Mouse (Mus musculus): ENCODE data around the gene Arel1. TPM values are rescaled to one million over a fixed set of nuclear protein-coding genes. Genes with fewer than 3 reads are reported as not detected.
A peak's percentile ranks its signal among the peaks of the same experiment; 100 is the strongest.

Gene Arel1
- polyA plus RNA-seq, 1 experiment from 2014 or later, result 13.5 TPM

DNA sequence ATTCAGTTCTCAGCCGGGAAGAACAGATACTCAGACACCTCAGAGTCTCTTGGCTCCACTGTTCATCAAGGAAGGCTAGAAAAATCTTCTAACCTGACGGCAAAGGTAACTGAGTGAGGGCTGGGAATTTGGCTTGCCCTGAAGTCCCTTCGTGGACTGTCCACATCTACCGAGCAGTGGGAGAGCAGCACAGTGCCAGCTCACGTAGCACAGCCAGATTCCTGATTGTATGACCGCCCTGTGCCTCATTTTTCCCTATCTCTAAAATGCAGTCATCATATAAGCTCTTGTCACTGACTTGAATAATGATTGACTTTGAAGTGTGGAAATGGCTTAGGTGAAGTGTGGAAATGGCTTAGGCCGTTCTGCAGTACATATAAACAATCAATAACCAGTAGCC, 66.3 kb downstream of the Arel1 start:
- H3K27me3 ChIP-seq (replicated peaks; ENCODE audit: control insufficient read depth, insufficient read depth, low read length), result no peaks in the 10 kb centered on the region
- no peak for DNase-seq (ENCODE audit: low spot score)
- H3K27ac ChIP-seq (ENCODE audit: low read depth), result no peak overlapping the region
- no peak for ATAC-seq (replicated peaks; ENCODE audit: low FRiP score, low TSS enrichment, low read depth)
- H3K9ac ChIP-seq (ENCODE audit: low read length), result no peak overlapping the region
- WGBS, result 67% methylated on average over 7 of the region's 7 CpGs
- peaks cover 4% of the 10 kb centered on the region for H3K4me1 ChIP-seq (replicated peaks; ENCODE audit: control insufficient read depth, insufficient read depth, low read length)
- no peaks in the 10 kb centered on the region for H3K36me3 ChIP-seq (ENCODE audit: control insufficient read depth, insufficient read depth, low read length)
- no peaks in the 10 kb centered on the region for H3K9me3 ChIP-seq (ENCODE audit: control insufficient read depth, low read length)
- no peak overlapping the region for H3K4me3 ChIP-seq (ENCODE audit: low read depth, low read length)
- H3K4me2 ChIP-seq (ENCODE audit: low read length), result no peak overlapping the region

DNA sequence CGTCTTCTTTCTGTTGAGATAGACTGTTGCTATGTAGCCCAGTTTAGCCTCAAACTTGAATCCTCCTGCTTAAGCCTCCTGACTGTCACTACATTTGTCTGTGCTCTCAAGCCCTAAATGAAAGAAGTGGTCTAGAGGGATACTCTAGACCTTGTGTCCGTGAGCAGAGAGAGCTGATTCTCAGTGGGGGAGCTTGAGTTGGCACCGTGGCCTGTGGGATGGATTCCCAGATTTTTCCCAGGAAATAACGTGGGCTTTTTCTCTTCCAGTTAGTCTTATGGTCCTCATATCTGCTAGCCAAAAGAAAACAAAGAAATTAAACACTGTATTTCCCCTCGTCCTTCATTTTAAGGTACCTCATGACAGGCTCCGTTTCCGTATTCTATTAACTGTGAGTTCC, 70.4 kb downstream of the Arel1 start:
- H3K36me3 ChIP-seq (ENCODE audit: control insufficient read depth, insufficient read depth, low read length), result no peaks in the 10 kb centered on the region
- H3K4me2 ChIP-seq (ENCODE audit: low read length), result no peak overlapping the region
- no peak overlapping the region for H3K4me3 ChIP-seq (ENCODE audit: low read depth, low read length)
- ATAC-seq (replicated peaks; ENCODE audit: low FRiP score, low TSS enrichment, low read depth) (no peak), DNase-seq (ENCODE audit: low spot score) (no peak)
- H3K9ac ChIP-seq (ENCODE audit: low read length), result no peak overlapping the region
- no peaks in the 10 kb centered on the region for H3K27me3 ChIP-seq (replicated peaks; ENCODE audit: control insufficient read depth, insufficient read depth, low read length)
- H3K9me3 ChIP-seq (ENCODE audit: control insufficient read depth, low read length), result no peaks in the 10 kb centered on the region
- H3K27ac ChIP-seq (ENCODE audit: low read depth), result no peak overlapping the region
- peaks cover 5% of the 10 kb centered on the region; the same call in 1 of the 2 replicates for H3K4me1 ChIP-seq (replicated peaks; ENCODE audit: control insufficient read depth, insufficient read depth, low read length)
- WGBS, result 83% methylated on average over 7 of the region's 7 CpGs

DNA sequence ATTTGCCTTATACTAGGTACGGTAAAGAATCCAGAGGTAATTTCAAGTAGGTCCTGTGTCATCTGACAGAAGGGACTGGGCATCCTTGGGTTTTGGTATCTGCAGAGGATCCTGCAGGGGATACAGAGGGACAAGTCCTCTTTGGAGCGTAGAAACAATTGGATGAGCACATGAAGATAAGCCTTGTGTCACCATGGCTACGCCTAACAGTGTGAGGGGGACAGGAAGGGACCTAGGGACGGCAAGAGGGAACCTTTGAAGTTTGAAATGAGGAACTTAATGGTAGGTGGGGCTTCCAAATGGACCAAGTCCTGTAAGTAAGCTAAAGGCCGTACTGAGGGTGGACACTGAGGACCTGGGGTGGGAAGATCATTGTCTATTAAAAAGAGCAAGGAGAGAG, 73.4 kb downstream of the Arel1 start:
- no peaks in the 10 kb centered on the region for H3K36me3 ChIP-seq (ENCODE audit: control insufficient read depth, insufficient read depth, low read length)
- H3K27ac ChIP-seq (ENCODE audit: low read depth), result no peak overlapping the region
- no peak overlapping the region for H3K4me3 ChIP-seq (ENCODE audit: low read depth, low read length)
- H3K4me1 ChIP-seq (replicated peaks; ENCODE audit: control insufficient read depth, insufficient read depth, low read length), result peaks cover 5% of the 10 kb centered on the region; the same call in 1 of the 2 replicates
- no peak overlapping the region for H3K9ac ChIP-seq (ENCODE audit: low read length)
- DNase-seq (ENCODE audit: low spot score) (no peak), ATAC-seq (replicated peaks; ENCODE audit: low FRiP score, low TSS enrichment, low read depth) (no peak)
- 80% methylated on average over 5 of the region's 5 CpGs for WGBS
- no peak overlapping the region for H3K4me2 ChIP-seq (ENCODE audit: low read length)
- H3K27me3 ChIP-seq (replicated peaks; ENCODE audit: control insufficient read depth, insufficient read depth, low read length), result no peaks in the 10 kb centered on the region
- H3K9me3 ChIP-seq (ENCODE audit: control insufficient read depth, low read length), result no peaks in the 10 kb centered on the region

- DNase-seq (ENCODE audit: low spot score), result no peak
- no peak overlapping the region for H3K4me2 ChIP-seq (ENCODE audit: low read length)
- H3K4me1 ChIP-seq (replicated peaks; ENCODE audit: control insufficient read depth, insufficient read depth, low read length), result peaks cover 5% of the 10 kb centered on the region; the same call in 1 of the 2 replicates
- H3K9me3 ChIP-seq (ENCODE audit: control insufficient read depth, low read length), result no peaks in the 10 kb centered on the region
- peak; percentile 50; the same call in 1 of the 2 replicates for ATAC-seq (replicated peaks; ENCODE audit: low FRiP score, low TSS enrichment, low read depth)
- H3K36me3 ChIP-seq (ENCODE audit: control insufficient read depth, insufficient read depth, low read length), result no peaks in the 10 kb centered on the region
- H3K27ac ChIP-seq (ENCODE audit: low read depth), result no peak overlapping the region
- WGBS, result 43% methylated on average over 6 of the region's 6 CpGs
- H3K27me3 ChIP-seq (replicated peaks; ENCODE audit: control insufficient read depth, insufficient read depth, low read length), result no peaks in the 10 kb centered on the region
- H3K4me3 ChIP-seq (ENCODE audit: low read depth, low read length), result no peak overlapping the region
- H3K9ac ChIP-seq (ENCODE audit: low read length), result no peak overlapping the region
Observed at GRCm38 (mm10) chr12:84896235-84896634, 74.5 kb downstream of the Arel1 start.

GRCm38 (mm10) chr12:84893648-84894628, 76.8 kb downstream of the Arel1 start:
- no peaks in the 10 kb centered on the region for H3K27me3 ChIP-seq (replicated peaks; ENCODE audit: control insufficient read depth, insufficient read depth, low read length)
- no peak overlapping the region for H3K4me2 ChIP-seq (ENCODE audit: low read length)
- H3K9ac ChIP-seq (ENCODE audit: low read length), result no peak overlapping the region
- H3K36me3 ChIP-seq (ENCODE audit: control insufficient read depth, insufficient read depth, low read length), result no peaks in the 10 kb centered on the region
- no peak overlapping the region for H3K27ac ChIP-seq (ENCODE audit: low read depth)
- H3K4me3 ChIP-seq (ENCODE audit: low read depth, low read length), result no peak overlapping the region
- ATAC-seq (replicated peaks; ENCODE audit: low FRiP score, low TSS enrichment, low read depth) (no peak), DNase-seq (ENCODE audit: low spot score) (no peak)
- peaks cover 5% of the 10 kb centered on the region; the same call in 1 of the 2 replicates for H3K4me1 ChIP-seq (replicated peaks; ENCODE audit: control insufficient read depth, insufficient read depth, low read length)
- WGBS, result 31% methylated on average over 9 of the region's 9 CpGs
- no peaks in the 10 kb centered on the region for H3K9me3 ChIP-seq (ENCODE audit: control insufficient read depth, low read length)

GRCm38 (mm10) chr12:84890289-84890688, 80.4 kb downstream of the Arel1 start:
- Histone ChIP-seq H3K4me1 (replicated peaks; ENCODE audit: control insufficient read depth, insufficient read depth, low read length) (no peaks in the 10 kb centered on the region), H3K4me3 (ENCODE audit: low read depth, low read length) (no peak overlapping the region), H3K27ac (ENCODE audit: low read depth) (no peak overlapping the region), H3K27me3 (replicated peaks; ENCODE audit: control insufficient read depth, insufficient read depth, low read length) (no peaks in the 10 kb centered on the region), H3K9me3 (ENCODE audit: control insufficient read depth, low read length) (no peaks in the 10 kb centered on the region), H3K4me2 (ENCODE audit: low read length) (no peak overlapping the region), H3K36me3 (ENCODE audit: control insufficient read depth, insufficient read depth, low read length) (no peaks in the 10 kb centered on the region), H3K9ac (ENCODE audit: low read length) (no peak overlapping the region)
- DNase-seq (ENCODE audit: low spot score) (no peak), ATAC-seq (replicated peaks; ENCODE audit: low FRiP score, low TSS enrichment, low read depth) (no peak)
- 44% methylated on average over 15 of the region's 15 CpGs for WGBS

DNA sequence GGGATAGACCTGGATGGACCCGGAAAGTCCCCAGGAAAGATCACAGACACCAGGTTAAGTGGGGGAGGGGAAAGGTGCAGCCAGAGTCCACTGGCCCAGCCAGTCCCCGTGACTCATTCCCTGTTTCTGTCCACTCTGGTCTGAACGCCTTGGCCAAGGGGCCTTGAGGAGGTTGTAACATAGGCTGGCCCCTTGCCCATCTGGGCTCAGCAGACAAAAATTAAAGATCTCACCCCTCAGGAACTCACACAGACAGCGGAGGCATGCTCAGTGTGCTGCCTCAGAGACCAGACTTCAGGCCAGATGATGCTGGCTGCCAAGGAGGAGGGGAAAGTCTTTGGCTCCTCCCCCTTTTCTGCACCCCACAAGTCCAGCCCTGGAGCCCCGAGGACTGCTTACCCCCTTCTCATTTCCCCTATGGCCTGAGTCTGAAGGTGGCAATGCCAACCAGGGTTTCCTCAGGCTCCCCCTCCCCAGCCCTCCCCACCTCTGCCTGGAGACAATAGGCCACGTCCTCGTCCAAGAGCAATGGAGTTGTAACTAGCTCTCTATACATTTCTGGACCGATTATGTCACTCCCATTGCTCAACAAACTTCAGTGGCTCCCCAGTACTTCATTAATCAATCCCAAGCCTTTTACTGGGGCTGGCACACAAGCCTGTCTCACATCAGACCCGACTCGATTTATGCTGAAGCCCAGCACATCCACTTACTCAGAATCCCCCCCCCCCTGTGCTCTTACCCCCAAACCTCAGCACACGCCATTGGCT, 85.4 kb downstream of the Arel1 start:
- H3K27me3 ChIP-seq (replicated peaks; ENCODE audit: control insufficient read depth, insufficient read depth, low read length), result no peaks in the 10 kb centered on the region; the same call in 1 of the 2 replicates

GRCm38 (mm10) chr12:84884423-84885076, 86.2 kb downstream of the Arel1 start:
- Histone ChIP-seq H3K36me3 (ENCODE audit: control insufficient read depth, insufficient read depth, low read length) (no peaks in the 10 kb centered on the region), H3K27me3 (replicated peaks; ENCODE audit: control insufficient read depth, insufficient read depth, low read length) (no peaks in the 10 kb centered on the region; the same call in 1 of the 2 replicates)
- ATAC-seq (replicated peaks; ENCODE audit: low FRiP score, low TSS enrichment, low read depth), result no peak

More for the DNA sequence above, 85.4 kb downstream of the Arel1 start:
- Histone ChIP-seq H3K9me3 (ENCODE audit: control insufficient read depth, low read length) (no peaks in the 10 kb centered on the region), H3K36me3 (ENCODE audit: control insufficient read depth, insufficient read depth, low read length) (no peaks in the 10 kb centered on the region), H3K4me2 (ENCODE audit: low read length) (no peak overlapping the region), H3K4me1 (replicated peaks; ENCODE audit: control insufficient read depth, insufficient read depth, low read length) (no peaks in the 10 kb centered on the region), H3K9ac (ENCODE audit: low read length) (no peak overlapping the region), H3K4me3 (ENCODE audit: low read depth, low read length) (no peak overlapping the region), H3K27ac (ENCODE audit: low read depth) (no peak overlapping the region)
- DNase-seq (ENCODE audit: low spot score), result no peak
- 61% methylated on average over 11 of the region's 11 CpGs for WGBS
- no peak for ATAC-seq (replicated peaks; ENCODE audit: low FRiP score, low TSS enrichment, low read depth)

More at GRCm38 (mm10) chr12:84884423-84885076, 86.2 kb downstream of the Arel1 start:
- no peak overlapping the region for H3K9ac ChIP-seq (ENCODE audit: low read length)
- H3K4me3 ChIP-seq (ENCODE audit: low read depth, low read length), result no peak overlapping the region
- H3K4me2 ChIP-seq (ENCODE audit: low read length), result no peak overlapping the region
- no peaks in the 10 kb centered on the region for H3K4me1 ChIP-seq (replicated peaks; ENCODE audit: control insufficient read depth, insufficient read depth, low read length)
- H3K9me3 ChIP-seq (ENCODE audit: control insufficient read depth, low read length), result no peaks in the 10 kb centered on the region
- WGBS, result 79% methylated on average over 7 of the region's 7 CpGs
- no peak for DNase-seq (ENCODE audit: low spot score)
- H3K27ac ChIP-seq (ENCODE audit: low read depth), result no peak overlapping the region
